Mouse (Mus musculus): Measurements from ENCODE around the gene Slc4a3. TPM values are rescaled to one million over a fixed set of nuclear protein-coding genes. Genes with fewer than 3 reads are reported as not detected.

Gene Slc4a3
- total RNA-seq, 2 experiments from 2014 or later: 99.2 to 120 TPM

GRCm38 (mm10) chr1:75596906-75597305 lies 50.8 kb downstream of the Slc4a3 start:
- no peak for DNase-seq

- peak; percentile 32 to 64 for DNase-seq
Measured at GRCm38 (mm10) chr1:75597622-75598021, 51.6 kb downstream of the Slc4a3 start.

GRCm38 (mm10) chr1:75601738-75602137 lies 55.7 kb downstream of the Slc4a3 start:
- DNase-seq: no peak

GRCm38 (mm10) chr1:75603584-75603983 lies 57.5 kb downstream of the Slc4a3 start:
- no peak for DNase-seq

GRCm38 (mm10) chr1:75608225-75608624 lies 62.2 kb downstream of the Slc4a3 start:
- DNase-seq: no peak

GRCm38 (mm10) chr1:75608625-75609263 lies 62.7 kb downstream of the Slc4a3 start:
- DNase-seq: no peak

GRCm38 (mm10) chr1:75609264-75609662 lies 63.2 kb downstream of the Slc4a3 start:
- no peak for DNase-seq

GRCm38 (mm10) chr1:75610553-75610952 lies 64.5 kb downstream of the Slc4a3 start:
- DNase-seq: no peak

Other genes starting within 250 kb of the Slc4a3 start
- gene Dnpep, start 228.3 kb upstream of the Slc4a3 start, total RNA-seq (2021): 100 to 1,000 TPM in 1 of 2 experiments, 10 to 100 TPM in 1; 88.1 to 112 TPM
- 10 to 100 TPM; 18.6 to 19.5 TPM for gene Des, start 185.9 kb upstream of the Slc4a3 start, total RNA-seq (2021)
- 10 to 100 TPM in 1 of 2 experiments, 1 to 10 TPM in 1; 9.8 to 10.8 TPM for gene Speg, start 171.0 kb upstream of the Slc4a3 start, total RNA-seq (2021)
- 10 to 100 TPM; 58.7 to 72.1 TPM for gene Gmppa, start 110.3 kb upstream of the Slc4a3 start, total RNA-seq (2021)
- gene Asic4, start 95.8 kb upstream of the Slc4a3 start, total RNA-seq (2021): 1 to 10 TPM; 3.1 to 4.8 TPM
- 10 to 100 TPM; 55.3 to 63.1 TPM for gene Chpf, start 67.0 kb upstream of the Slc4a3 start, total RNA-seq (2021)
- gene Tmem198, start 66.7 kb upstream of the Slc4a3 start, total RNA-seq (2021): 1 to 10 TPM; 2.6 to 4.1 TPM
- 10 to 100 TPM; 59.8 to 67.4 TPM for gene Obsl1, start 39.8 kb upstream of the Slc4a3 start, total RNA-seq (2021)
- 10 to 100 TPM; 21.8 to 34.7 TPM for gene Inha, start 39.2 kb upstream of the Slc4a3 start, total RNA-seq (2021)
- gene Stk11ip, start 24.7 kb upstream of the Slc4a3 start, total RNA-seq (2021): 10 to 100 TPM; 16.6 to 20.6 TPM

Measured in adrenal gland, postnatal 36 days (tissue).